Mouse (Mus musculus) heart, postnatal 0 days (tissue): ENCODE measurements around the gene Rab19.

ENCODE experiments used
- CTCF ChIP-seq: IDR thresholded peaks from 2 replicates; pipeline ENCODE4 v1.5.1; 2016; ENCODE audit warnings: antibody characterized with exemption, control low read depth, low read depth
- EP300 ChIP-seq: IDR thresholded peaks from 2 replicates; pipeline ENCODE4 v1.6.1; 2016; ENCODE audit warnings: antibody characterized with exemption, low read depth

DNA sequence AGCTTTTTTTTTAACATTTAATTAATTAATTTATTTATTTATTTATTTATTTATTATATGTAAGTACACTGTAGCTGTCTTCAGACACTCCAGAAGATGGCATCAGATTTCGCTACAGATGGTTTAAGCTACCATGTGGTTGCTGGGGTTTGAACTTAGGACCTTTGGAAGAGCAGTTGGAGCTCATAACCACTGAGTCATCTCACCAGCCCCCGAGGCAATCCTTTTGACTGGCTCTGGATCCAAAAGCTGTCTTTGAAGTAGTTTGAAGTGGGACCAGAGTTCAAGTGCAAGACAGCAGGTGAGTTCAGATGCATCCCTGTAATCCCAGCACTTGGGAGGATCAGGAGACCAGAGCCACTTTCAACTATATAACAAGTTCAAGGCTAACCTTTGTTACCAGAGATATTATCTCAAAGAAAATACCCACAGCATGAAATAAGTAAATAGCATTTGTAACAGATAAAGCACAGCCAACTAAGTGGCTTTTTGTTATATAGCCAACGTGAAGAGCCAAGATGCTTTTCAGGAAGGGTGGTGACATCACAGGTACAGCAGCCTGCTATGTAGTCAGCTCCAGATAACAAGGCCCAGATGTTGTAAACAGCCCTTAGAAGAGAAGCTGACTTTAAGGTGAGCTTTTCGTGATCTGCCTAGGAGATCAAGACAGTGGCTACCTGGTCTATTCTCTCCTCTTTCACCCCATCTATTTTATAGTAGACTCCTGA, 46.5 kb downstream of the Rab19 start:
- TF ChIP-seq CTCF, result no peak
- TF ChIP-seq EP300, result no peak
